Mouse (Mus musculus) myocyte (in vitro differentiated cells): ENCODE measurements around the gene Ehbp1l1. TPM values are rescaled to one million over a fixed set of nuclear protein-coding genes. Genes with fewer than 3 reads are reported as not detected.

ENCODE experiments used
- H3K27me3 ChIP-seq: one replicate; pipeline ENCODE4 v1.6.1; 2011; ENCODE audit not compliant: control insufficient read depth, insufficient read depth, insufficient read length
- H3K36me3 ChIP-seq: one replicate; pipeline ENCODE4 v1.6.1; 2011; ENCODE audit not compliant: control insufficient read depth, insufficient read depth
- H3K4me2 ChIP-seq: one replicate; pipeline ENCODE4 v1.6.1; 2011; ENCODE audit warnings: low read depth, control low read depth
- H3K4me3 ChIP-seq: one replicate; pipeline ENCODE4 v1.5.1; 2011; ENCODE audit warnings: mild to moderate bottlenecking, control low read depth, moderate library complexity
- H3K79me2 ChIP-seq: one replicate; pipeline ENCODE4 v1.6.1; 2011; ENCODE audit not compliant: control insufficient read depth, insufficient read depth
- H3ac ChIP-seq: one replicate; pipeline ENCODE4 v1.6.1; 2011; ENCODE audit not compliant: control insufficient read depth, insufficient read length
- CEBPB ChIP-seq: IDR thresholded peaks from 2 replicates; pipeline ENCODE4 v1.6.1; 2011; ENCODE audit warnings: mild to moderate bottlenecking, moderate library complexity; ENCODE audit not compliant: poor library complexity, insufficient read depth, severe bottlenecking
- E2F4 ChIP-seq: IDR thresholded peaks from one replicate; pipeline ENCODE4 v1.6.1; 2011; ENCODE audit warnings: mild to moderate bottlenecking, control low read depth, moderate library complexity; ENCODE audit not compliant: insufficient read depth
- MAX ChIP-seq: IDR thresholded peaks from one replicate; pipeline ENCODE4 v1.6.1; 2011; ENCODE audit warnings: low read depth, mild to moderate bottlenecking, control low read depth
- MYOD1 ChIP-seq, 3 experiments: IDR thresholded peaks; one replicate each; pipeline ENCODE4 v1.6.1; 2011; ENCODE audit warnings: control low read depth in 2 of 3, low read depth in 2 of 3, mild to moderate bottlenecking in 2 of 3, moderate library complexity in 1 of 3; ENCODE audit not compliant: insufficient read length in 2 of 3, control insufficient read depth in 1 of 3
- MYOG ChIP-seq, 3 experiments: IDR thresholded peaks; one replicate each; pipeline ENCODE4 v1.6.1; 2011; ENCODE audit warnings: control low read depth in 2 of 3, low read depth in 2 of 3, mild to moderate bottlenecking in 2 of 3; ENCODE audit not compliant: insufficient read length in 2 of 3, control insufficient read depth in 1 of 3, insufficient read depth in 1 of 3
- POLR2A ChIP-seq: IDR thresholded peaks from one replicate; pipeline ENCODE4 v1.6.1; 2011; ENCODE audit warnings: low read depth, mild to moderate bottlenecking, control low read depth, moderate library complexity; ENCODE audit not compliant: insufficient read length
- POLR2AphosphoS2 ChIP-seq: IDR thresholded peaks from one replicate; pipeline ENCODE4 v1.6.1; 2011; ENCODE audit warnings: low read depth, control low read depth; ENCODE audit not compliant: insufficient read length
- REST ChIP-seq: IDR thresholded peaks from one replicate; pipeline ENCODE4 v1.6.1; 2011; ENCODE audit warnings: mild to moderate bottlenecking, control low read depth, moderate library complexity; ENCODE audit not compliant: insufficient read depth, insufficient read length
- SRF ChIP-seq: IDR thresholded peaks from one replicate; pipeline ENCODE4 v1.6.1; 2011; ENCODE audit warnings: low read depth; ENCODE audit not compliant: control insufficient read depth, insufficient read length
- TCF12 ChIP-seq: IDR thresholded peaks from one replicate; pipeline ENCODE4 v1.6.1; 2011; ENCODE audit warnings: mild to moderate bottlenecking, control low read depth; ENCODE audit not compliant: poor library complexity, insufficient read depth, severe bottlenecking
- TCF3 ChIP-seq: IDR thresholded peaks from one replicate; pipeline ENCODE4 v1.6.1; 2011; ENCODE audit warnings: low read depth, control low read depth; ENCODE audit not compliant: insufficient read length
- USF1 ChIP-seq: IDR thresholded peaks from one replicate; pipeline ENCODE4 v1.6.1; 2011; ENCODE audit warnings: low read depth, mild to moderate bottlenecking, control low read depth, moderate library complexity
- polyA plus RNA-seq: library from polyadenylated mRNA; unstranded; fragments of >200 nt; fragmentation: generic; extraction: Trizol; gene quantifications from one replicate; pipeline ENCODE4 v1.2.1, GENCODE M21; 2012; ENCODE audit warnings: missing spikeins

The Ehbp1l1 gene
- polyA plus RNA-seq, 1 experiment = 97.4 TPM

- no peak overlapping the region for H3K4me2 ChIP-seq
- no peaks in the 10 kb centered on the region for H3K27me3 ChIP-seq
- H3K36me3 ChIP-seq = no peaks in the 10 kb centered on the region
- H3K79me2 ChIP-seq = peaks cover 18% of the 10 kb centered on the region
- no peak for TF ChIP-seq USF1
- TF ChIP-seq MYOG (IDR thresholded peaks at IDR 0.05; ENCODE audit: control insufficient read depth in 1 of 3, insufficient read depth in 1 of 3, insufficient read length in 2 of 3, low read depth in 2 of 3) = no peak
- TF ChIP-seq MAX = no peak
- no peak overlapping the region for H3K4me3 ChIP-seq
- no peak overlapping the region for H3ac ChIP-seq
Measured at GRCm38 (mm10) chr19:5685861-5686260, 40.3 kb downstream of the Ehbp1l1 start.

- no peaks in the 10 kb centered on the region for H3K27me3 ChIP-seq
- no peak overlapping the region for H3ac ChIP-seq
- H3K4me3 ChIP-seq = no peak overlapping the region
- no peaks in the 10 kb centered on the region for H3K36me3 ChIP-seq
- no peak overlapping the region for H3K4me2 ChIP-seq
- no peak for TF ChIP-seq POLR2AphosphoS2
- TF ChIP-seq TCF12 = no peak
- no peak for TF ChIP-seq POLR2A
- no peak for TF ChIP-seq E2F4
- TF ChIP-seq MYOD1 (IDR thresholded peaks at IDR 0.05; ENCODE audit: control insufficient read depth in 1 of 3, insufficient read length in 2 of 3, low read depth in 2 of 3) = no peak
- no peak for TF ChIP-seq USF1
- no peak for TF ChIP-seq REST
- TF ChIP-seq MYOG (IDR thresholded peaks at IDR 0.05; ENCODE audit: control insufficient read depth in 1 of 3, insufficient read depth in 1 of 3, insufficient read length in 2 of 3, low read depth in 2 of 3) = no peak
- TF ChIP-seq MAX = no peak
- no peak for TF ChIP-seq SRF
- no peak for TF ChIP-seq TCF3
- no peak for TF ChIP-seq CEBPB
- peaks cover 14% of the 10 kb centered on the region for H3K79me2 ChIP-seq
Measured at GRCm38 (mm10) chr19:5685431-5685830, 40.7 kb downstream of the Ehbp1l1 start.

GRCm38 (mm10) chr19:5684985-5685384, 41.1 kb downstream of the Ehbp1l1 start:
- Histone ChIP-seq H3K27me3 (no peaks in the 10 kb centered on the region), H3K4me3 (no peak overlapping the region), H3ac (no peak overlapping the region), H3K4me2 (no peak overlapping the region), H3K36me3 (no peaks in the 10 kb centered on the region), H3K79me2 (peaks cover 9% of the 10 kb centered on the region)
- TF ChIP-seq SRF (no peak), MYOD1 (IDR thresholded peaks at IDR 0.05; ENCODE audit: control insufficient read depth in 1 of 3, insufficient read length in 2 of 3, low read depth in 2 of 3) (no peak), TCF12 (no peak), MAX (no peak), CEBPB (no peak), REST (no peak), TCF3 (no peak), E2F4 (no peak), USF1 (no peak), POLR2A (no peak), POLR2AphosphoS2 (no peak), MYOG (IDR thresholded peaks at IDR 0.05; ENCODE audit: control insufficient read depth in 1 of 3, insufficient read depth in 1 of 3, insufficient read length in 2 of 3, low read depth in 2 of 3) (no peak)

- Histone ChIP-seq H3K4me2 (no peak overlapping the region), H3K4me3 (no peak overlapping the region), H3ac (no peak overlapping the region), H3K79me2 (peaks cover 9% of the 10 kb centered on the region), H3K27me3 (no peaks in the 10 kb centered on the region), H3K36me3 (no peaks in the 10 kb centered on the region)
- no peak for TF ChIP-seq MAX
- no peak for TF ChIP-seq MYOD1 (IDR thresholded peaks at IDR 0.05; ENCODE audit: control insufficient read depth in 1 of 3, insufficient read length in 2 of 3, low read depth in 2 of 3)
- no peak for TF ChIP-seq REST
- TF ChIP-seq E2F4 = no peak
- no peak for TF ChIP-seq POLR2A
- no peak for TF ChIP-seq POLR2AphosphoS2
Measured at GRCm38 (mm10) chr19:5684236-5684635, 41.9 kb downstream of the Ehbp1l1 start.

GRCm38 (mm10) chr19:5680432-5680831, 45.7 kb downstream of the Ehbp1l1 start:
- H3K4me3 ChIP-seq = no peak overlapping the region
- H3K79me2 ChIP-seq = no peaks in the 10 kb centered on the region
- peaks cover 8% of the 10 kb centered on the region for H3K36me3 ChIP-seq
- no peak for TF ChIP-seq CEBPB
- no peak for TF ChIP-seq E2F4
- TF ChIP-seq MAX = no peak
- no peak for TF ChIP-seq POLR2A
- no peak for TF ChIP-seq USF1
- no peak for TF ChIP-seq REST
- no peak for TF ChIP-seq TCF3
- no peak for TF ChIP-seq POLR2AphosphoS2
- no peak for TF ChIP-seq SRF
- no peak for TF ChIP-seq MYOD1 (IDR thresholded peaks at IDR 0.05; ENCODE audit: control insufficient read depth in 1 of 3, insufficient read length in 2 of 3, low read depth in 2 of 3)
- no peak for TF ChIP-seq TCF12
- no peak for TF ChIP-seq MYOG (IDR thresholded peaks at IDR 0.05; ENCODE audit: control insufficient read depth in 1 of 3, insufficient read depth in 1 of 3, insufficient read length in 2 of 3, low read depth in 2 of 3)
- no peak overlapping the region for H3K4me2 ChIP-seq
- no peaks in the 10 kb centered on the region for H3K27me3 ChIP-seq
- no peak overlapping the region for H3ac ChIP-seq
